Mouse (Mus musculus): ENCODE measurements around the gene Krt27.

GRCm38 (mm10) chr11:99388661-99389060 is 37.8 kb upstream of the Krt27 start:
- TF ChIP-seq POLR2A (IDR thresholded peaks at IDR 0.05; ENCODE audit: low read depth, low read length) = no peak
- TF ChIP-seq PAX5 (IDR thresholded peaks at IDR 0.05; ENCODE audit: low read length) = no peak
